ENCODE assay signal across 9 mouse cellular contexts in the genomic region with DNA sequence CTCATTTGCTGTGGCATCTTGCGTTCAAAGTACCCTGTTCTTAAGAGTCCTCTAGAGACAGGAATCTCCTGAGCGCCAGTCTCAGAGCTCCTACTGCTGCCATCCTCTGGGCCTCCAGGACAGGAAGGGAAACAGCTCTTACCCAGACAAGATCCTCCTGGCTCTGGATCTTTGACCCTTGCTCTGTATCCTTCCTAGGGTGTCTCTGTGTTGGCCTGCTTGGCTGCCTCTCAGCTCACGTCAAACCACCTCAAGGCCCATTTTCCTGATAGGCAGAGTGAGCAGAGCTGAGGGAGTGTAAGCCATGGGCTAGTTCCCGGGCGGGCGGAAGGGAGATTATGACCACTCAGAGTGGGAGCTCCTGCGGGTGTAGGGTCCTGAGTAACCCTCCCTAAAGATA. TPM values are rescaled to one million over a fixed set of nuclear protein-coding genes. Genes with fewer than 3 reads are reported as not detected.
A peak's percentile ranks its signal among the peaks of the same experiment; 100 is the strongest.
DNase-seq lines count a peak whose midpoint lies in the region; ATAC-seq lines count a peak whose summit lies in the region.
"Had no signal": no experiment of that assay in that cellular context is flagged by ENCODE, and none has a peak within 500 bp of the region (broad histone marks: within the 10 kb centered on the region; RNA-seq: fewer than 3 reads in every experiment).

No protein-coding gene starts in this region.

- 66% methylated on average over 7 of the region's 7 CpGs for WGBS in neural tube, embryonic 11.5 days
- WGBS in hindbrain, embryonic 10.5 days = 56% methylated on average over 7 of the region's 7 CpGs
- 53% methylated on average over 7 of the region's 7 CpGs for WGBS in limb, embryonic 11.5 days

- peaks cover 7% of the 10 kb centered on the region for H3K4me1 ChIP-seq in neural tube, embryonic 11.5 days (ENCODE audit: control insufficient read depth, insufficient read depth, low read length)
- peaks cover 26% of the 10 kb centered on the region for H3K4me1 ChIP-seq in hindbrain, embryonic 10.5 days (replicated peaks)
- peaks cover 13% of the 10 kb centered on the region for H3K4me1 ChIP-seq in limb, embryonic 11.5 days (ENCODE audit: control insufficient read depth, insufficient read depth, low read length)

- H3K27ac ChIP-seq in neural tube, embryonic 11.5 days (ENCODE audit: low read depth, low read length) = no peak overlapping the region
- peak overlapping the region; percentile 83 for H3K27ac ChIP-seq in hindbrain, embryonic 10.5 days
- no peak overlapping the region for H3K27ac ChIP-seq in limb, embryonic 11.5 days (replicated peaks; ENCODE audit: low read depth, low read length)
- H3K27ac ChIP-seq: macrophage had no signal

- no peaks in the 10 kb centered on the region for H3K9me3 ChIP-seq in neural tube, embryonic 11.5 days (ENCODE audit: control insufficient read depth, low read length)
- no peaks in the 10 kb centered on the region for H3K9me3 ChIP-seq in hindbrain, embryonic 10.5 days
- no peaks in the 10 kb centered on the region for H3K9me3 ChIP-seq in limb, embryonic 11.5 days (ENCODE audit: control insufficient read depth, low read length)

- no peaks in the 10 kb centered on the region for H3K27me3 ChIP-seq in neural tube, embryonic 11.5 days (ENCODE audit: control insufficient read depth, insufficient read depth, low read length)
- H3K27me3 ChIP-seq in hindbrain, embryonic 10.5 days (ENCODE audit: insufficient read depth, poor library complexity, severe bottlenecking) = no peaks in the 10 kb centered on the region
- H3K27me3 ChIP-seq in limb, embryonic 11.5 days (ENCODE audit: control insufficient read depth, insufficient read depth, low read length) = no peaks in the 10 kb centered on the region

- no peak for ATAC-seq in neural tube, embryonic 11.5 days (ENCODE audit: insufficient read depth, low FRiP score, low TSS enrichment)
- ATAC-seq in limb, embryonic 11.5 days (ENCODE audit: insufficient number of reproducible peaks, low FRiP score, low TSS enrichment, low read depth) = no peak
- ATAC-seq in inflammation-experienced regulatory T-cells, adult 6 months = no peak

- H3K4me3 ChIP-seq in neural tube, embryonic 11.5 days (ENCODE audit: low read depth, low read length) = peak overlapping the region; percentile 41; the same call in 1 of the 2 replicates
- H3K4me3 ChIP-seq in hindbrain, embryonic 10.5 days = peak overlapping the region; percentile 58
- peak overlapping the region; percentile 54 for H3K4me3 ChIP-seq in limb, embryonic 11.5 days (ENCODE audit: low read depth, low read length)

- no peak for DNase-seq in neural tube, embryonic 11.5 days (ENCODE audit: low spot score)
- DNase-seq in neural tube, embryonic 10.5 days (ENCODE audit: extremely low spot score, low spot score) = no peak
- no peak for DNase-seq in hindbrain, embryonic 10.5 days (ENCODE audit: low spot score)
- DNase-seq in limb, embryonic 11.5 days (ENCODE audit: low spot score) = no peak
- DNase-seq in yolk sac, embryonic 10.5 days (ENCODE audit: low spot score) = peak; percentile 17
- DNase-seq in cerebellum, adult 11 months = no peak
- no peak for DNase-seq in embryo, embryonic 10.5 days (ENCODE audit: low spot score)

- peaks cover 2% of the 10 kb centered on the region; the same call in 1 of the 2 replicates for H3K36me3 ChIP-seq in neural tube, embryonic 11.5 days (ENCODE audit: control insufficient read depth, insufficient read depth, low read length)
- peaks cover 48% of the 10 kb centered on the region for H3K36me3 ChIP-seq in hindbrain, embryonic 10.5 days
- peaks cover 6% of the 10 kb centered on the region; the same call in 1 of the 2 replicates for H3K36me3 ChIP-seq in limb, embryonic 11.5 days (ENCODE audit: control insufficient read depth, insufficient read depth, low read length)

- H3K4me2 ChIP-seq in neural tube, embryonic 11.5 days (ENCODE audit: low read depth) = peak overlapping the region; percentile 85
- peak overlapping the region; percentile 95 for H3K4me2 ChIP-seq in limb, embryonic 11.5 days (ENCODE audit: low read depth, severe bottlenecking)

- H3K9ac ChIP-seq in neural tube, embryonic 11.5 days (ENCODE audit: low read length) = no peak overlapping the region; the same call in 1 of the 2 replicates
- H3K9ac ChIP-seq in limb, embryonic 11.5 days (ENCODE audit: low read length) = peak overlapping the region; percentile 62; the same call in 1 of the 2 replicates

RNA-seq across cellular contexts. Expression of a gene that starts 1.0 kb away (rescaled TPM):
- 19.6 and 22.0 TPM in 2 replicates for polyA plus RNA-seq in neural tube, embryonic 11.5 days (2014; fragmentation: Nextera tagmentation; extraction: Ambion mirVana)
- 24.4 and 25.2 TPM in 2 replicates for polyA plus RNA-seq in hindbrain, embryonic 10.5 days (2016; fragmentation: Nextera tagmentation; extraction: Ambion mirVana)
- polyA plus RNA-seq in limb, embryonic 11.5 days (2014; fragmentation: Nextera tagmentation; extraction: Ambion mirVana) = 24.3 and 28.5 TPM in 2 replicates
- polyA plus RNA-seq in inflammation-experienced regulatory T-cells, adult 6 months (2017; shearing (Covaris generic)) = 1 to 10 TPM; 3.0 to 6.9 (median 5.6) TPM

RNA-seq across cellular contexts. Expression of a gene that starts 19.5 kb away (rescaled TPM):
- polyA plus RNA-seq in neural tube, embryonic 11.5 days (2014; fragmentation: Nextera tagmentation; extraction: Ambion mirVana) = 154 and 162 TPM in 2 replicates
- polyA plus RNA-seq in hindbrain, embryonic 10.5 days (2016; fragmentation: Nextera tagmentation; extraction: Ambion mirVana) = 146 and 157 TPM in 2 replicates
- 163 and 169 TPM in 2 replicates for polyA plus RNA-seq in limb, embryonic 11.5 days (2014; fragmentation: Nextera tagmentation; extraction: Ambion mirVana)
- 10 to 100 TPM; 19.3 to 30.8 (median 29.6) TPM for polyA plus RNA-seq in inflammation-experienced regulatory T-cells, adult 6 months (2017; shearing (Covaris generic))

RNA-seq across cellular contexts. Expression of a gene that starts 29.3 kb away (rescaled TPM):
- 18.9 and 19.9 TPM in 2 replicates for polyA plus RNA-seq in neural tube, embryonic 11.5 days (2014; fragmentation: Nextera tagmentation; extraction: Ambion mirVana)
- polyA plus RNA-seq in hindbrain, embryonic 10.5 days (2016; fragmentation: Nextera tagmentation; extraction: Ambion mirVana) = 13.8 and 17.2 TPM in 2 replicates
- 15.4 and 16.4 TPM in 2 replicates for polyA plus RNA-seq in limb, embryonic 11.5 days (2014; fragmentation: Nextera tagmentation; extraction: Ambion mirVana)
- 1 to 10 TPM in 1 of 3 experiments, under 1 TPM in 2; 0.63 to 1.0 (median 0.90) TPM for polyA plus RNA-seq in inflammation-experienced regulatory T-cells, adult 6 months (2017; shearing (Covaris generic))

RNA-seq across cellular contexts. Expression of a gene that starts 29.6 kb away (rescaled TPM):
- polyA plus RNA-seq in neural tube, embryonic 11.5 days (2014; fragmentation: Nextera tagmentation; extraction: Ambion mirVana) = 136 and 139 TPM in 2 replicates
- polyA plus RNA-seq in hindbrain, embryonic 10.5 days (2016; fragmentation: Nextera tagmentation; extraction: Ambion mirVana) = 131 and 135 TPM in 2 replicates
- 131 and 142 TPM in 2 replicates for polyA plus RNA-seq in limb, embryonic 11.5 days (2014; fragmentation: Nextera tagmentation; extraction: Ambion mirVana)
- 100 to 1,000 TPM; 489 to 506 (median 496) TPM for polyA plus RNA-seq in inflammation-experienced regulatory T-cells, adult 6 months (2017; shearing (Covaris generic))

RNA-seq across cellular contexts. Expression of a gene that starts 50.5 kb away (rescaled TPM):
- polyA plus RNA-seq in neural tube, embryonic 11.5 days (2014; fragmentation: Nextera tagmentation; extraction: Ambion mirVana) = 0.45 TPM in 2 replicates
- 0.30 and 1.3 TPM in 2 replicates for polyA plus RNA-seq in hindbrain, embryonic 10.5 days (2016; fragmentation: Nextera tagmentation; extraction: Ambion mirVana)
- polyA plus RNA-seq in limb, embryonic 11.5 days (2014; fragmentation: Nextera tagmentation; extraction: Ambion mirVana) = 0.29 and 0.58 TPM in 2 replicates
- 100 to 1,000 TPM; 682 to 810 (median 720) TPM for polyA plus RNA-seq in inflammation-experienced regulatory T-cells, adult 6 months (2017; shearing (Covaris generic))
